Mouse (Mus musculus): ENCODE results near the gene Nol6.
"Not testable (repeated sequence)": the region's sequence is repeated elsewhere in the genome, so short reads cannot be mapped to it uniquely, and the experiment has no call there.

Nol6 gene

DNA sequence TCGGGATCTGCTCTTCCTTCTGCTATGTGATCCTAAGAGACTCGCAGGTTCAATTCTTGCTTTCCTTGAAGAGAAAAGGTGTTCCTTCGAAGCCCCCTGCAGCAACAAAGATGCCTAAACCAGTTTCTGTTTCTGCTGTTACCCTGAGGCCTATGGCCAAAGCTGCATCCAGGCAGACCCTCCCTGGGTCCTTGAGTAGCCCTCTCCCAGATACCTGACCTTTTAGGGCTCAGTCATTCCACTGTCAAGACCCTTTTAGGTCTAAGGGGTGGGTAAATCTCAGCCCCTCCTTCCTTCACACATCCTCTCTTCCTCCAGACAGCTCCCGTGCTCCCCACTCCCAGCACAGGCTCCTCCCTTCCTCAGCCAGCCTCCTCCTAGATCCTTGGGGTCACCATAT lies 35.1 kb downstream of the Nol6 start:
- in situ Hi-C loops (cut with MboI; ENCODE audit: unreplicated experiment in 2 of 2) = no loop called here

DNA sequence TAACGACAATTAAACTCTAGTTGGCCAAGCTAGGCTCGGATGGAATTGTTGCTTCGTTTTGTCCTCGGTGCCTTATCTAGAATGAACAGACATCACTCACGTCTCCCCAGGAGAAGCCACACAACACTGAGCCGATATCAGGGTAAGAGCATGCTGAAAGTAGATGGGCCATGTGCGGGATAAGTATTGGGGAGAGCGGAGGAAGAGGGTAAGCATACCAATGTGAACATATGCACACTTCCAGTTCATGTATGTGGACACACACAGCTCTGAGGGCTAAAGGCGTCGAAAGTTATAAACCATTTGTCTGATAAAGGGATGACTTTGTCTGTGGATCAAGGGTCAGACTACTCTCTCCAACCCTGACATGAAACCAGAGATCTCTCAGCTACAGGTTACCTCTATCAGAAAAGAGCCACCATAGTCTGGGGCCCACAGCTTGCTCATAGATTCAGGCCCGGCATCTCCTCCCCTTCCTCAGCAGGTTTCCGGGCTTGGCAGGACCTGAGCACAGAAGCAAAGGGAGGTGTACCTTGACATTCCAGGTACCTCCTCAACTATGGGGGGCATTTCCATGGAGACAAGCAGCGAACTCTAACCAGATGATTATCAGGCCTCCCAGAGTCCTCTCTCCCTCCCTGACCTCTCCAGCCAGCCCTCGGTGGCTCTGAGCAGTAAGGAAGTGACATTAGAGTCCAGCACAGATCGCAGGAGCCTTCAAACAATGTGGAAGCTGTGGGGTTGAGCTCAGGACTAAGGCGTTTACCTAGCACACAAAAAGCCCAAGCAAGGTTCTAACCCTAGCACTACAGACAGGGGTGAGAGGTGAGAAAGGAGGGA lies 36.6 kb downstream of the Nol6 start:
- in situ Hi-C loops (cut with MboI; ENCODE audit: unreplicated experiment in 2 of 2) = no loop called here

DNA sequence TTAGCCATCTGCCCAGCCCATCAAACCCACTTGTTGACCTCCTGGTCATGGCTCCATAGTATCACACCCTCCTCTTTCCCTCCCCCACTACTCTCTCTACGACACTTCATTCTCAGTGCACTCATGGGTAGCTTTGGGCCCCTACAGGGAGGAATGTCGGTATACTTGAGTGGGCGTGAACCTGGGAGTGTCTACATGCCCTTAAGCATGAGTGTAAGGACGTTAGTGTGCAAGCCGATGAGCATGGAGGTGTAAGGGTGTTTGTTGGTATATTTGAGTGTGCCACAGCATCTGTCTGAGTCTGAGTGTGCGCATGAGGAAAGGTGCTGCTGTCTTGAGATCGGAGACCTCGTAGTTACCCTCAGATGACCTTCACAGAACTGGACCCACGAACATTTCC lies 37.3 kb downstream of the Nol6 start:
- in situ Hi-C loops (cut with MboI; ENCODE audit: unreplicated experiment in 2 of 2) = no loop called here

DNA sequence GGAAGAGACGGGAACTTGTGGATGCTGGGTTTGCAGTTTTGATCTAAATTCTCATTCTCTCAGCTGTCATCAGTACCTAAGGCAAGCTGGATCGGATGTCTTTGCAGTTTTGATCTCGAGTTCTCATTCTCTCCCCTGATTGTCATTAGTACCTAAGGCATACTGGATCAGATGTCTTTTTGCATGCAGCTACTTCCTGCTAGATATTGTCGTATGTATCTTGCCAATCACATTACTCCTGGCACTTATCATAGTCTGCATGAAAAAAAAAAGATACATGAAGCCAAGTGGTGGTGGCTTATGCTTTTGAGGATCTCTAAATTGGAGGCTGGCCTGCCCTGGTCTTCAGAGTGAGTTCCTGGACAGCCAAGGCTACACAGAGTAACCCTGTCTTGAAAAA lies 39.4 kb downstream of the Nol6 start:
- in situ Hi-C loops (cut with MboI; ENCODE audit: unreplicated experiment in 2 of 2) = no loop called here

DNA sequence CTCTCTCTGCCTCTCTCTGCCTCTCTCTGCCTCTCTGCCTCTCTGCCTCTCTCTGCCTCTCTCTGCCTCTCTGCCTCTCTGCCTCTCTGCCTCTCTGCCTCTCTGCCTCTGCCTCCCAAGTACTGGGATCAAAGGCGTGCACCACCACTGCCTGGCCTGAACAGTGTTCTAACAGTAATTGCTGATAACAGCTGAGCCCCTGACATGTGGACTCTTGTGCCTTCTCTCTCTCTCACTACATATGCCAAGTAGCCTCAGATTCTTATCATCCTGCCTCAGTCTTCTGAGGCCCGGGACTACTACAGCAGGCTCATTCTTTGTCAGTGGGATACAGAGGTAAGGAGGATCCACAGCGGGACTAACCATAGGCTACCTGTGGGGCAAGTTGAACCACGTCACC lies 41.5 kb downstream of the Nol6 start:
- in situ Hi-C loops (cut with MboI; ENCODE audit: unreplicated experiment in 2 of 2) = not testable (repeated sequence)

DNA sequence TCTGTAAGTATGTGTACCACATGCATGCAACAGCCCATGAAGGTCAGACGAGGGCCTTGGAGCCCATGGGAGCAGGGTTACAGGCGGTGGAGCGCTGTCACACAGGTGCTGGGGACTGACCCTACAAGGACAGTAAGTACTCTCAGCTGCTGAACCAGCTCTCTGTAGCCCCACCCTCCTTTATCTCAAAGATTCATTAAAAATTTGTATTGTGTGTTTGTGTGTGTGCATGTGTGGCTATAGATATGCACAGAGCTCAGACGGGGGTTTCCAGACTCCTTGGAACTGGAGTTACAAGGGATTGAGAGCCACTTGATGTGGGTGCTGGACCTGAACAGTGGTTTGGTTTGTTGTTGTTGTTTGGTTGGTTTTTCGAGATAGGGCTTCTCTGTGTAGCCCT lies 42.5 kb downstream of the Nol6 start:
- in situ Hi-C loops (cut with MboI; ENCODE audit: unreplicated experiment in 2 of 2) = no loop called here

DNA sequence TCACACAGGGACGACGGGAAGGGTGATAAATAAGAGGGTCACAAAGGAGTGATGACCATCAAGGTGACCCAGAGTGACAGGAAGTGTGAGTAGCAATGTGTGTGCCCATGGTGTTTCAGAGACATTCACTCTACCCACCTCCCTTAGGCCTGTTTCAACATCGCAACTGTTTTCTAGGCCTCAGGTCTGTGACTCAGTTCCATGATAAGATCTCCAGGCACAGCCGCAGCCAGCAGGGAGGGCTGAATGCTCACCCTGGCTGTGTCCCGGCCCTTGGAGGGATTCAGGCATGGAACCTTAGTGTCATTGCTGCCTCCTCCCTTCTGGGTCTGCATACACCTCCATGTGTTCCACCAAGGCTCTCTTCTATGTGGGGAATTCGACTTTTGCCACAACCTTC lies 45.5 kb downstream of the Nol6 start:
- in situ Hi-C loops (cut with MboI; ENCODE audit: unreplicated experiment in 2 of 2) = no loop called here

DNA sequence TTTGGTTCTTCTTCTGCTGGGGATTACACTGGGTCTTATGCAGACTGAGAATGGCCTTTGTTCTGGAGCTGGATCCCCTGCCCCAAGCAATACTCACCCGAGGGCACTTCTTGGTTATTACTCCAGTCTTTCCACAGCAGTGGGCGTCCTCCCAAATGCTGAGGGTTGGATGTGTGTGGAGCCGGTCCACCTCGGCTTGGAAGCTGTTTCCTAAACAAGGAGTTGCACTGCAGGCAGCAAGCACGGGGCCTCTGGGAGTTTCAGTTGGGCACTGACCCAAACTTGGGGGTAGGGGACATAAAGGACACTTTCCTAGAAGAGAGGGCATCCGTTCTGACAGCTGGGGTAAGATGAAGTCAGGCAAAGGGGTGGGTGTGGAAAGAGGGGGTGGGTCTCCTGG lies 49.8 kb downstream of the Nol6 start:
- in situ Hi-C loops (cut with MboI; ENCODE audit: unreplicated experiment in 2 of 2) = loop anchor here in 1 of 2 experiments (25.0 kb wide), 1 partner anchor 1888 kb away; the partner anchor contains the start of gene 1700022I11Rik

DNA sequence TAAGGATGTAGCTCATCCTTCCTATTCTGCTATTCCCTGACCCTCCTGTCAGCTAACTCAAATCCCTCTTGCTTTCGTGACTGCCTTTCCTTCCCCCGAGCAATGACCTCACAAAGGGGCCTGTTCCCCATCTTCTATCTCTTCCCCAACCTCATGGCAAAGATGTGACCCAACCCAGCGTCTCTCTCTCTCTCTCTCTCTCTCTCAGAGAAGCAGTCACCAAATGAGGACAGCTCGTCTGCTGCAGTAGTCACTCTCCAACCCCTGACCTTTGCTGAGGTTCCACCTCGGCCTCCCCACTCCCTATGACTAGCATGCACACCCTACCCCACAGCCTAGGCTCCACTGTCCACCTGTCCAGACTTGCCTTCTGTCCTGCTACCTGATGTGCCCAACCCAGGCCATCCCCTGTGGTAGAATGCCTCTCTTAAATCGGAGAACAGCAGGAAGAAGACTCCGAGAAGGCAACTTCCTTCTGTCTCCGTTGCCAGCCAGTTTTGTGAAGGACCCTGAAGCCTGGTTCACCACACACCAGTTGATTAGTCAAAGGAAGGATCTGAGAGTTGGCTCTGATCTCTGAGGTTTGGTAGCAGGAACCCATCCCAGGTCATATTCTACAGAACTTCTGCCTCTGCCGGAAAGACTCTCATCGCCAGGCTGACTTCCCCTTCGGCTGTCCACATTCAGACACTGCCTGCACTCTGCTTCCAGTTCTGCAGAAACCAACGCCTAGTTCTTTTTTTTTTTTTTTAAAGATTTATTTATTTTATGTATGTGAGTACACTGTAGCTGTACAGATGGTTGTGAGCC lies 51.0 kb downstream of the Nol6 start:
- in situ Hi-C loops (cut with MboI; ENCODE audit: unreplicated experiment in 2 of 2) = loop anchor here in 1 of 2 experiments (25.0 kb wide), 1 partner anchor 1889 kb away; the partner anchor contains the start of gene 1700022I11Rik

DNA sequence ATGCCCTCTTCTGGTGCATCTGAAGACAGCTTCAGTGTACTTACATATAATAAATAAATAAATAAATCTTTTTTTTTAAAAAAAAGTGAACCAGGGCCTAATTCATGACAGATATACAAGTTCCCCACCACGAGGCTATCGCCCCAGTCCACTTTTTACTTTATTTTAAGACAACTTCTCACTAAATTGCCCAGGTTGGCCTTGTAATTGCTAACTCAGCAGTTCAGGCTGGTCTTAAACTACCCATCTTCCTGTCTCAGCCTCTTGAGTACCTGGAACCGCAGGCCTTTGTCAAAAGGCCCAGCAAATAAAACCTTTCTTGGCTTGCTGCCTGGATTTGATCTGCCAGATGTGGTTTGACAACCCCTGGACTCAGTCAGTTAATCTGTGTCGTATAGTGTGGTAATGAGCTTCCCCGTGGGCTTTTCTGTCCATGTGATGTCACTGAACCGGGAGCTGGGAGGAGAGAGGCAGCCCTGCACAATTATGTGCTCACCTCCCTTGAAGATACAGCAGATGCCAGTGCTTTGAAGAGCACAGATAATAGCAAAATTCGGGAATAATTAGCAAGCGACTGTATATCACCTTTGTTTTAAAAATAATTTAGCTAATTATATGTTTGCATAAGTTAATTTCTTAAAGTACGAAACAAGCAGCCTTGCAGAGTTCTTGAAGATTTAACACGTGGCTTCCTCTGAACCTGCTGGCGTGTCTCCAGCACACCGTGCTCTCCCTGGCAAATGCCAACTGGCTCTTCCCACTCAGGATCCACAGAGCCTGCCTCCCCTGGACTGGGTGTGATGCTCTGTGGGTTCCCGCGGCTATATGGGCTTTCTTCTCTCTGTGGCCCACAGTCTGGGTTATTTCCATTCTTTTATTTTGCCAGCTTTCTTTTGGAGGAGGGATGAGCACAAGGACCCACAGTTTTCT lies 52.5 kb downstream of the Nol6 start:
- in situ Hi-C loops (cut with MboI; ENCODE audit: unreplicated experiment in 2 of 2) = loop anchor here in 1 of 2 experiments (25.0 kb wide), 1 partner anchor 1891 kb away; the partner anchor contains the start of gene 1700022I11Rik

DNA sequence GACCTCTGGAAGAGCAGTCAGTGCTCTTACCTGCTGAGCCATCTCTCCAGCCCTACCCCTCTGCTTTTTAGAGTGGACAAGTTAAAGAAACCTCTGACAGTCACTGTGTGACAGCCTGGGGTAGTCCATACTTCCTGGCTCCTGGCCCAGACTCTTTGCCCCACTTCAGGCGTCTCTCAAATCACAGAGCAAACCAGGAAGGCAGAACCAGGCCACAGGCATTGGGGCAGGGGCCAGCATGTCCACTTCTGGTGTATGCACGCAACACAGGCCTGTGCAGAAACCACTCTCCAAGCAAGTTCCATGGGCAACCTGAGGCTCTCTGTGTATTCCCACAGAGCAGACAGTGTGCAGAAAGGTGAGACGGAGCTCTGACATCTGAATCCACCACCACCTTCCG lies 59.1 kb downstream of the Nol6 start:
- in situ Hi-C loops (cut with MboI; ENCODE audit: unreplicated experiment in 2 of 2) = loop anchor here in 1 of 2 experiments (25.0 kb wide), 1 partner anchor 1897 kb away; the partner anchor contains the start of gene 1700022I11Rik
